Mouse (Mus musculus): ENCODE results near the gene Gm49393.
"Not testable (repeated sequence)": the region's sequence is repeated elsewhere in the genome, so short reads cannot be mapped to it uniquely, and the experiment has no call there.

Gm49393 gene

DNA sequence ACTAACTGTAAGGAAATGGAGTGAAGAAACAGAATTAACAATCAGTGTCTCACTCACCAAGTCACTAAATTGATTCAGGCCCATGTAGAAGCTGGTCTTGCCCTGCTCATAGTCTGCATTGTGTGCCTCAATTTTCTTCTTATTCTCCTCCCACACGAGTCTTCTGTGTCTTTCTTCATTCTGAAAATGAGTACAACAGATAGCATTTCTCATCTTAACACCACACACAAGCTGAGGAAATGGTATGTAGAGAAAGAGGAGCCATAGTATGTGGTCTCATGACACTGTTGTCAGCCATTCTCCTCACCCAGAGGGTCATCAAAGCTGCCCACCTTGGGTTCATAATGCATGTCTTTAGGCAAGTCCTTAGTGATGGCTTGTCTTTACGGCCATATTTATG lies at the start of gene Gm49393:
TSS of gene Gm49393 (minus strand) at position 101 of the 400 bp plus-strand sequence.
- not testable (repeated sequence) for DNase-seq (ENCODE audit: low read depth, low spot score)

DNA sequence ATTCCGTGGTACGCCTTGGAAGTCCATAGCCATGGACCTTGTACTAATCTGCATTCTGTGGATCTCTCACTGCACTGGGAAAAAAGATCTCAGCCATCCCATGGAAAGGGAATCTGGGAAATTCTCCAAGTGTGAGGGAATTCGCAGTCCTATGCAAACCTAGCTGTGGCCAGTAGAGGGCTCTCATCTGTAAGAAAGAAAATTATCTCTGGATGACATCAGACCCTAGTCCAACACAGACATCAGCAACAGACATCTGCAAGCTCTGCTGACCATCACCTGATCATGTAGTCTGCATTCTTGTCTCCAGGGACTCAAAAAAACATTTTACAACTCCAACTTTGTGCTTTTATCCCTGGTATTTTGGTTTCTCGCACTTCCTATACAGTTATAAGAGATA lies 36.9 kb upstream of the Gm49393 start:
- not testable (repeated sequence) for DNase-seq (ENCODE audit: low read depth, low spot score)

- not testable (repeated sequence) for DNase-seq (ENCODE audit: low read depth, low spot score)
Measured at GRCm38 (mm10) chr13:60963985-60964384, 28.6 kb upstream of the Gm49393 start.

DNA sequence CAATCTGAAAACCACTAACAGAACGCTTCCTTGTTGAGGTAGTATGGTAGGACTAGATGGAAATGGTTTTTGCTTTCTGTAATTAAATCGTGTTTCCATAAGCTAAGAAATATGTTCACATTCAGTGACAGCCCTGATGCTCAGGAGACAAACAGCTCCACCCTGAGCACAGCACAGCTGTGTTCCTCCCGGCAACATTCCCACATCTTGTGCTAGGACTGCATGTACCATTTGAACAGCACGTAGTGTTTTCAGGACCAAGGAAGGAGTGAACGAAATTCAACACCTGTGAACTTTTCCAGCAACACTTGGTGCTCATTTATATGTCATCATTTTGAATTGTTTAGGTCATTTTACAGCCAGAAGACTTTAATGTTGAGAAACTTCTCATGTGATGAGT lies 26.3 kb upstream of the Gm49393 start:
- no peak for DNase-seq (ENCODE audit: low read depth, low spot score)

- DNase-seq (ENCODE audit: low read depth, low spot score) = not testable (repeated sequence)
Measured at GRCm38 (mm10) chr13:60941884-60942283, 6.5 kb upstream of the Gm49393 start, which contains the start of gene Tpbpa. Tpbpa (minus strand) TSS chr13:60941984.

GRCm38 (mm10) chr13:60936500-60936901 lies 1.1 kb upstream of the Gm49393 start, which contains the start of the genes Gm49391 and Ctla2a:
Gm49391 (minus strand) TSS chr13:60936571.
Ctla2a (minus strand) TSS chr13:60936625.
- no peak for DNase-seq (ENCODE audit: low read depth, low spot score)

- not testable (repeated sequence) for DNase-seq (ENCODE audit: low read depth, low spot score)
Measured at GRCm38 (mm10) chr13:60904780-60905179, 30.6 kb downstream of the Gm49393 start, which contains the start of gene Tpbpb. Tpbpb (minus strand) TSS chr13:60904880.

- DNase-seq (ENCODE audit: low read depth, low spot score) = no peak
Measured at GRCm38 (mm10) chr13:60897328-60897727, 38.1 kb downstream of the Gm49393 start, which contains the start of gene Ctla2b. Ctla2b (minus strand) TSS chr13:60897447.

DNA sequence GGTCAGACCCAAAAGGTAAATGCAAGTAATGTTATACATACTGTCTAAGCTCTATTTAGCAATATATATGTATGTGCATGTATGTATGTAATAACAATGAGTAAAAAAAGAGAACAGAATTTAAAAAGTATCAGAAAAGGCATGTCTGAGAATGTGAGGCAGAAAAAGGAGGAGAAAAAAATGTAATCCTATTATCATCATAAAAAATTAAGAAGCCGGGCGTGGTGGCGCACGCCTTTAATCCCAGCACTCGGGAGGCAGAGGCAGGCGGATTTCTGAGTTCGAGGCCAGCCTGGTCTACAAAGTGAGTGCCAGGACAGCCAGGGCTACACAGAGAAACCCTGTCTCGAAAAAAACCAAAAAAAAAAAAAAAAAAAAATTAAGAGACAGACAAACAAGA lies 38.6 kb downstream of the Gm49393 start, which contains the start of gene Gm49392:
TSS of gene Gm49392 (minus strand) at position 101 of the 400 bp plus-strand sequence.
- not testable (repeated sequence) for DNase-seq (ENCODE audit: low read depth, low spot score)

- DNase-seq (ENCODE audit: low read depth, low spot score) = no peak
Measured at GRCm38 (mm10) chr13:60895406-60896160, 39.8 kb downstream of the Gm49393 start.

DNA sequence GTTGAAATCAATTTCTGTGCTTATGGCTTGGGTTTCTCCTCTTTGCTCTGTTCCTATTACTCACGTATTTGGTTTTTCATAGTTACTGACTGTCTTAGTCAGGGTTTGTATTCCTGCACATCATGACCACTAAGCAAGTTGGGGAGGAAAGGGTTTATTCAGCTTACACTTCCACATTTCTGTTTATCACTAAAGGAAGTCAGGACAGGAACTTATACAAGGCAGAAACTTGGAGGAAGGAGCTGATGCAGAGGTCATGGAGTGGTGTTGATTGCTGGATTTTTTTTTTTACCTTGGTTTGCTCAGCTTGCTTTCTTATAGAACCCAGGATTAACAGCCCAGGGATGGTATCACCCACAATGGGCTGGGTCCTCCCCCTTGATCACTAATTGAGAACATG lies 43.1 kb downstream of the Gm49393 start:
- no peak for DNase-seq (ENCODE audit: low read depth, low spot score)

GRCm38 (mm10) chr13:60864281-60864680 lies 71.1 kb downstream of the Gm49393 start, which contains the start of gene 4930486L24Rik:
4930486L24Rik (minus strand) TSS chr13:60864475.
- no peak for DNase-seq (ENCODE audit: low read depth, low spot score)

GRCm38 (mm10) chr13:60848241-60849120 lies 86.9 kb downstream of the Gm49393 start:
- DNase-seq (ENCODE audit: low read depth, low spot score) = no peak

GRCm38 (mm10) chr13:60843153-60843552 lies 92.2 kb downstream of the Gm49393 start:
- no peak for DNase-seq (ENCODE audit: low read depth, low spot score)

DNA sequence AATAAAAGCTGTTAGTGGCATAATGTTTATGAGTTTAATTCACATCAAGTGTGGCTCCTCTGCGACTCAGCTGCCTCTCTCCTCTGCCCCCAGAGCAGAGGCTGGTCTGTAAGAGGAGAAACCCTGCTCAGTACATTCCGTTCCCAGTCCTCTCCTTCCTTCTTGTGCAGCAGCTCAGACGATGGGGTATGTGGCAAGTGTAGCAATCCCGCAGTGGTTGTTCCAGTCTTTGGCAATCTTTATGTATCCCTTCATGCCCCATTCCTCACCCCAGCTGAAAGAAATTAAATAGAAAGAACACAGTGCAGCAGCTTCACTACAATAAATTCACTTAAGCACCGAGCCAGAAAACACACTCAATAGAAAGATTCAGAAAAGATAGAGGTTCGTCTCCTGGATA lies 92.7 kb downstream of the Gm49393 start:
- DNase-seq (ENCODE audit: low read depth, low spot score) = no peak

- DNase-seq (ENCODE audit: low read depth, low spot score) = no peak
Measured at GRCm38 (mm10) chr13:60839353-60839902, 96.0 kb downstream of the Gm49393 start.

GRCm38 (mm10) chr13:60826052-60826451 lies 109.3 kb downstream of the Gm49393 start:
- DNase-seq (ENCODE audit: low read depth, low spot score) = no peak

DNA sequence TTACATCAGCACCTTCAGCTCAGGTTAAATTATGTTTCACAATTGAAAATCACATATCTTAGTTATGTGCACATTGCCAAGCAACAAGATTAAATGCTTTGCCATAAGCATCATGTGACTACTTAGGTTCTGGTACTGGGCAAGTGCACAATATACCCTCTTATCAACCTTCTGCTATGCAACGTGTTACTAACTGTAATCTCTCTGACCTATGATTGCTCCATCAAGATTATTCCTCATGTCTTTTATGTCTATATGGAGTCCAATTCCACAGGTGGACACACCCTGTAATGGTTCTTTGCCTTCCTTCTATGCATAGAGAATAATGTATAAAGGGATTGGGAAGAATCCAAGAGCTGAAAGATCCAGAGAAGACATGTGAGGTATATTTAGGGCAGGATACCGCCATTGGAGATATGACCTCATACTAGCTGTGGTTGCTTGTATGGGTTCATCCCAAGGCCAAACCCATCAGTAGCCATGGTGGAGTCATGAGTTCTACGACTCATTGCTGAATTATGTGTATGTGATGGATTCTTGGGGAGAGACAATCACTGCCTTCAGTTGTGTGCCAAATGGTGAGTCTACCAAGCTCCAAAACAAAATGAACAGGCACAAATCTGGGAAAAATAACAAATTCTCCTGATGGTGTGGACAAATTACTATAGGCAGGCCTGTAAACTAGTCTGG lies 114.8 kb downstream of the Gm49393 start:
- no peak for DNase-seq (ENCODE audit: low read depth, low spot score)

DNA sequence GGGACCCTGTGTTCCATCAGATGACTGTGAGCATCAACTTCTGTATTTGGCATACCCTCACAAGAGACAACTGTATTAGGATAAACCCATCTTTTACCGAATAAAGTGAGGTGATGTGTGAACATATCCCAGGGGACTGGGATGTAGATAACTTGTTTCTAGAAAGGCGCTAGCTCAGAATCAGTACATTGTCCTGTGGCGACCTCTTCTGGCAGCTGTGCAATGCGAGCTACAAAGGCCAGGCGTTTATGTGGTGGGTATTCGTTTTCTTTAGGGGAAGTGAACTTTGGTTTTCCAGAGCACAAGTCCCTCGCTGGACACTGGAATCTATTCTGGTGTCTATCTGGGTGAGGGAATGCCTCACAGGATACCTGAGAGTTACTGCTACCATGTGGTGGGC lies 115.9 kb downstream of the Gm49393 start:
- no peak for DNase-seq (ENCODE audit: low read depth, low spot score)

DNA sequence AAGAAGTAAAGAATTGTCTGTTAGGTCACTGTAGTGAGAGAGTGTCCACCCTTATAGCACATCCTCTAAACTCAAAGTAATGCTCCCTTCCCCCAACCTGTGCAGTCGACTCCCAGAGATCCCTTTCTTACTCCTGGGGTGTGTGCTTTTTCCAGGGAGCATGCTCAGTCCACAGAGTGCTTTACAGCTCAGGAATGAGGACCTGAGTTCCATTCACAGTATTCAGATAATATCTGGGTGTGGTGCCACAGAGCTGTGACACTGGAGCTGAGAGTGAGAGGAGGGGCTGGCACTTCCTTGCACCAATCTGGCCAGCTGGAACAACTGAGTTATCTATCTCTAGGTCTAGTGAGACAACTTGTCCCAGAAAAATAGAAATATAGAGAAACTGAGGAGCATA lies 121.7 kb downstream of the Gm49393 start:
- DNase-seq (ENCODE audit: low read depth, low spot score) = no peak

DNA sequence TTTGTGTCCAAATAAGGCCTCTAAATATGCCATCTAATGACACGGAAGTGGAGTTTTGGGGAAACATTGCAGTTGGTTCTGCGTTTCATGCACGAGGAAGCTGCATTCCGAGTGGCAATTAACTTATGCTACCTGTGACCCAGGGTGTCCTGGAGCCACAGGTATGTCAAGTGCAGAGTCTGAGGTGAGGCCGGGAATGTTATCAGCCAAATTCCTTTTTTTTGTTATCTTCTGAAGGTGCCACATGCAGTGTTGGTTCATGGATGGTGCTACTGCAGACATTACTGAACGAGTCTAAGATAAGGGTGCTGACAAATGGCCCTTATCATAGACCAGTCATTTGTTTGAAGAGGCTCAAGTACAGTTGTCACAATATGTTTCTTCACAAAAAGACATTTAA lies 122.6 kb downstream of the Gm49393 start:
- DNase-seq (ENCODE audit: low read depth, low spot score) = no peak

All from telencephalon, adult 2 months (tissue).